Mouse (Mus musculus) midbrain, embryonic 11.5 days (tissue): ENCODE results near the gene Rtn4. TPM values are rescaled to one million over a fixed set of nuclear protein-coding genes. Genes with fewer than 3 reads are reported as not detected.
"Not testable (repeated sequence)": the region's sequence is repeated elsewhere in the genome, so short reads cannot be mapped to it uniquely, and the experiment has no call there.

Source experiments
- ATAC-seq: fragments of 200-750 bp; cut with Nextera tagmentation; 2 replicates; pipeline ENCODE4 v1.8.0; 2017; ENCODE audit warnings: moderate TSS enrichment, moderate library complexity; ENCODE audit not compliant: low FRiP score
- DNase-seq: peaks from one replicate; pipeline ENCODE4 v3.0.0; 2015; ENCODE audit warnings: low spot score; ENCODE audit errors: missing footprints
- H3K27ac ChIP-seq: fragments of 300-500 bp; sonication (generic); 2 replicates; pipeline ENCODE4 v1.5.1; 2014; ENCODE audit warnings: low read depth, low read length
- H3K27me3 ChIP-seq: fragments of 300-500 bp; sonication (generic); 2 replicates; pipeline ENCODE4 v1.6.1; 2014; ENCODE audit warnings: mild to moderate bottlenecking, low read length, moderate library complexity, mixed read lengths; ENCODE audit not compliant: control insufficient read depth, insufficient read depth
- H3K36me3 ChIP-seq: fragments of 300-500 bp; sonication (generic); 2 replicates; pipeline ENCODE4 v1.6.1; 2014; ENCODE audit warnings: mild to moderate bottlenecking, low read length, moderate library complexity, mixed read lengths; ENCODE audit not compliant: control insufficient read depth, insufficient read depth
- H3K4me1 ChIP-seq: fragments of 300-500 bp; sonication (generic); 2 replicates; pipeline ENCODE4 v1.6.1; 2014; ENCODE audit warnings: low read length; ENCODE audit not compliant: control insufficient read depth, insufficient read depth
- H3K4me2 ChIP-seq: fragments of 300-500 bp; sonication (generic); 2 replicates; pipeline ENCODE4 v1.6.1; 2014; ENCODE audit warnings: mild to moderate bottlenecking, moderate library complexity
- H3K4me3 ChIP-seq: fragments of 300-500 bp; sonication (generic); 2 replicates; pipeline ENCODE4 v1.5.1; 2014; ENCODE audit warnings: low read depth, low read length
- H3K9ac ChIP-seq: fragments of 300-500 bp; sonication (generic); 2 replicates; pipeline ENCODE4 v1.6.1; 2014; ENCODE audit warnings: low read length
- H3K9me3 ChIP-seq: fragments of 300-500 bp; sonication (generic); 2 replicates; pipeline ENCODE4 v1.6.1; 2016; ENCODE audit warnings: low read length; ENCODE audit not compliant: control insufficient read depth
- WGBS: fragments of 180-500 bp; shearing (Covaris S2); extraction: QIAGEN DNeasy Blood & Tissue Kit; methylation state at CpG from one replicate; pipeline ENCODE4 v1.1.7; 2014; 5-methylcytosine and 5-hydroxymethylcytosine counted together
- polyA plus RNA-seq: library from polyadenylated mRNA; unstranded; fragments of >200 nt; fragmentation: Nextera tagmentation; extraction: Ambion mirVana; gene quantifications from 2 replicates; pipeline ENCODE4 v1.2.1, GENCODE M21; 2014

Rtn4 gene
- polyA plus RNA-seq = 75.3 and 78.3 TPM in 2 replicates

DNA sequence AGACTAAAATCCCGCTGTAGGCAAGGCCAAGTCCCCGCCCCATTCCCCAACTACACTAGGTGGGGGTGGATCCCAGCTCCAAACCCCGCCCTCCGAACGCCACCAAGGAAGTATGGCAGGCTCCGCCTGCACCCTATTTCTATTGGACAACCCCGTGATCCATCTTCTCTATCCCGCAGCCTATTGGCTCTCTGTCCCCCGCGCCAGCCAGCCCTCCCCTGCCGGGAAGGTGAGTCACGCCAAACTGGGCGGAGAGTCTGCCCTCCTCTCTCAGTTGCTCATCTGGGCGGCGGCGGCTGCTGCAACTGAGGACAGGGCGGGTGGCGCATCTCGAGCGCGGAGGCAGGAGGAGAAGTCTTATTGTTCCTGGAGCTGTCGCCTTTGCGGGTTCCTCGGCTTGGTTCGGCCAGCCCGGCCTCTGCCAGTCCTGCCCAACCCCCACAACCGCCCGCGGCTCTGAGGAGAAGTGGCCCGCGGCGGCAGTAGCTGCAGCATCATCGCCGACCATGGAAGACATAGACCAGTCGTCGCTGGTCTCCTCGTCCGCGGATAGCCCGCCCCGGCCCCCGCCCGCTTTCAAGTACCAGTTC lies at the start of gene Rtn4:
TSS of gene Rtn4 (plus strand) at position 265 of the 590 bp plus-strand sequence.
- ATAC-seq = peak; percentile 96

GRCm38 (mm10) chr11:29644421-29644820 lies 48.3 kb upstream of the Rtn4 start:
- no peak for ATAC-seq
- Histone ChIP-seq H3K4me1 (no peaks in the 10 kb centered on the region), H3K27me3 (no peaks in the 10 kb centered on the region)

More for the DNA sequence above, at the start of gene Rtn4:
- peak; percentile 98 for DNase-seq
- Histone ChIP-seq H3K9ac (peak within 1 kb of the TSS; percentile 98), H3K27me3 (no peaks in the 10 kb centered on the region), H3K9me3 (no peaks in the 10 kb centered on the region), H3K4me1 (peaks cover 4% of the 10 kb centered on the region; the same call in 1 of the 2 replicates), H3K4me3 (peak within 1 kb of the TSS; percentile 95), H3K36me3 (no peaks in the 10 kb centered on the region), H3K27ac (peak within 1 kb of the TSS; percentile 94), H3K4me2 (peak within 1 kb of the TSS; percentile 59)
- 1% methylated on average over 43 of the region's 43 CpGs for WGBS

DNA sequence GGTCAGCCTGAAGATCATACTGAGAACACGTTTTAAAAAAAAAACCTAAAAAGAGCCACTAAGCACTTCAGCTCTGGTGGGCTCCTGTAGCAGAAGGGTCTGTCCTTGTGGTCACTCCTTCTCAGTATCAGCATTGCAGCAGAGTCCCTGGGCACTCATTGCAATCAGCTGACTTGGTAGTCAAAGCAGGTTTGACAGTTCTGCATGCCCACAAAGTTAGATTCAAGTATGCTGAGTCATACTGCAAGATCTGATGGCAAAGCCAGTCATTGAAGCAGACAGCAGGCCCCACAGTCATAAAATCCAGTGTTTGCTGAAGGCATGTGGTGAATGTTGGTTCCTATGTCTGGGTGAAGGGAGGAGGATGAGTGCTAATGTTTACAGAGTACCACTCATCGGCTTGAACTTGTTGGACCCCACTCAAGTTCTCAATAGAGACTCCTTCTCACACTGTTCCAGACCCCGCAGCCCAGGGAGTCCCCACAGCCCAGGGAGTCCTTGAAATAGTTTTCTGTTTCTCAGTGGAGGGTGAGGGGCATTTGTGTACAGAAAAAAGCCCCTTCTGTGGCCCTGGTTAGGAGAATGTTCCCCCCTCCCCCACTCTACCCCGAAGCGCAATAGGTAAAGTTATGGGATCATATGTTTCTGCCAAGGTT lies 47.2 kb upstream of the Rtn4 start:
- 87% methylated on average over 5 of the region's 5 CpGs for WGBS
- Histone ChIP-seq H3K4me3 (no peak overlapping the region), H3K4me1 (no peaks in the 10 kb centered on the region), H3K9ac (no peak overlapping the region), H3K36me3 (no peaks in the 10 kb centered on the region), H3K27me3 (no peaks in the 10 kb centered on the region), H3K27ac (no peak overlapping the region), H3K4me2 (no peak overlapping the region), H3K9me3 (no peaks in the 10 kb centered on the region)
- ATAC-seq (no peak), DNase-seq (no peak)

More at GRCm38 (mm10) chr11:29644421-29644820, 48.3 kb upstream of the Rtn4 start:
- H3K4me2 ChIP-seq = no peak overlapping the region
- 90% methylated on average over 1 of the region's 1 CpGs for WGBS
- no peaks in the 10 kb centered on the region for H3K36me3 ChIP-seq
- H3K4me3 ChIP-seq = no peak overlapping the region
- no peaks in the 10 kb centered on the region for H3K9me3 ChIP-seq
- no peak overlapping the region for H3K27ac ChIP-seq
- peak; percentile 69 for DNase-seq
- H3K9ac ChIP-seq = no peak overlapping the region

DNA sequence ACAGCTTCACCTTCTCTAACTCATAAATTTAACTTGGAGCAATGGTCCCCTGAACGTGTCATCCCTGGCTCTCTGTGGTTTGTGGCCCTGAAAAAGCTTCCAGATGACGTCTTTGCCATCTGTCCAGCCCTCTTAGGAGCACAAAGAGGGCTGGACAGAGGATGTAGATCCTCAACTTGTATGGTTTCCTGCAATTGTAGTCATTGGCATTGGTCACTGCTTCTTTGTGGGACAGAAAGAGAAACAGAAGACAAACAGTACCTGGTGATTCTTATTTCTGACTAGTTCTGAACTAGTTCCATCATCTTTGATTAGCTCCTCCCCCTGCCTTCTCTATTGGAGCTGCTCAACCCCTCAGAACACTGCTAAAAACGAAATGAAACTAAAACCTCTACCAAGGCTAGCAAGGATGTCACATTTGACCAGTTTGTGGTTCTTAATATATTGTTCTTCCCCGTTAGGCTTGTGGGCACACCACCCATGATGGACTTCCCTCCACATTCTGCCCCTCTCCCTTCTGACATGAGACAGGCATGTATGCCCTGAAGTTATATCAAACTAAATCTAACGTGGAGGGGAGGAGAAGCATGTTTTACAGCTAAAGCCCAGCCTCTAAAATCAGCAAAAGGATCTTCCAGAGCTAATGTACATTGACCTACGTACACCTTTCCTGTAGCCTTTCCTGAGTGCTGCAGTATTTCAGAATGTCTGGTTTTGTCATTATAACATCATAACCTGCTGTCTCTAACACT lies 45.0 kb upstream of the Rtn4 start:
- no peaks in the 10 kb centered on the region for H3K4me1 ChIP-seq
- no peaks in the 10 kb centered on the region for H3K36me3 ChIP-seq
- H3K27ac ChIP-seq = no peak overlapping the region
- no peak overlapping the region for H3K9ac ChIP-seq
- no peaks in the 10 kb centered on the region for H3K27me3 ChIP-seq
- no peaks in the 10 kb centered on the region for H3K9me3 ChIP-seq
- H3K4me2 ChIP-seq = no peak overlapping the region
- no peak for ATAC-seq
- DNase-seq = no peak
- 69% methylated on average over 6 of the region's 6 CpGs for WGBS
- H3K4me3 ChIP-seq = no peak overlapping the region

DNA sequence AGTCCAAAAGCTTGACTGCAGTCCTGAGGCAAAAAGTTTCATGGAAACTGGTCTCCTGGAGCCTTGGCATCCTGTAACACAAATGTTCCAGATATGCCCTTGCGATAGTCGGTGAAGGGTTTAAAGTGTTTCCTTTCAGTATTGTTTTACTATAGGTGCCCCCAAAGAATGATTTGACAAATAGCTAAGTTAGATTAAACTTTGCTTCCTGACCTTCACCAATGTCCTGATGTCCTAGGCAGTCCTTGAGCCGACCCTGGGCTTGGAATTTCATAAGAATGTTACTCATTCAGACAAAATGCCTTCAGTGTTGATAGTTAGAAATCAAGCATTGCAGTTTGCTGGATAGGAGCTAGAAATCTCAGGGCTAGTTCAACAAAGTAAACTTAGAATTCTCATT lies 37.4 kb upstream of the Rtn4 start:
- H3K27me3 ChIP-seq, H3K4me3 ChIP-seq, H3K27ac ChIP-seq, H3K4me1 ChIP-seq, ATAC-seq, H3K36me3 ChIP-seq, H3K9me3 ChIP-seq, DNase-seq, H3K4me2 ChIP-seq, H3K9ac ChIP-seq: not testable (repeated sequence)
- WGBS = 97% methylated on average over 3 of the region's 3 CpGs

DNA sequence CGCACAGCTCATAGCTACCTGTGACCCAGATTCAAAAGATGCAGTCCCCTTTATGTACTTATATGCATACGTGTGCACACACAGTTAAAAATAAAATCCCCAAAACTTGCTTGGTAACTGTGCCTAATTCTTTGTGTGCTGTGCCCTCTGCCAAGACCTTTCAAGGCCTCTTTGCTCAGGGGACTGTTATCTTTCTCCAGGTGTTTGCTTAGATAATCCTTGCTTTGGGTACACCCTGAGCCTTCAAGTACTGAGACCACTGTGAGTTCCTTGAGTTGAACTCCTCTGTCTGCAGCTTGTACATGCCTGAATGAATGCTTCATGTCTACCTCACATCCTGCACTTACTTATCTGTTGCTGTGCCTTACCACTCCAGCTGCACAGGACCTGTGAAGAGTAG lies 32.0 kb upstream of the Rtn4 start:
- no peak overlapping the region for H3K9ac ChIP-seq
- ATAC-seq = no peak
- H3K27me3 ChIP-seq = no peaks in the 10 kb centered on the region
- no peak overlapping the region for H3K4me3 ChIP-seq
- H3K36me3 ChIP-seq = no peaks in the 10 kb centered on the region
- 89% methylated on average over 2 of the region's 2 CpGs for WGBS
- no peak overlapping the region for H3K27ac ChIP-seq
- DNase-seq = no peak
- no peaks in the 10 kb centered on the region for H3K9me3 ChIP-seq
- no peaks in the 10 kb centered on the region for H3K4me1 ChIP-seq
- H3K4me2 ChIP-seq = no peak overlapping the region

DNA sequence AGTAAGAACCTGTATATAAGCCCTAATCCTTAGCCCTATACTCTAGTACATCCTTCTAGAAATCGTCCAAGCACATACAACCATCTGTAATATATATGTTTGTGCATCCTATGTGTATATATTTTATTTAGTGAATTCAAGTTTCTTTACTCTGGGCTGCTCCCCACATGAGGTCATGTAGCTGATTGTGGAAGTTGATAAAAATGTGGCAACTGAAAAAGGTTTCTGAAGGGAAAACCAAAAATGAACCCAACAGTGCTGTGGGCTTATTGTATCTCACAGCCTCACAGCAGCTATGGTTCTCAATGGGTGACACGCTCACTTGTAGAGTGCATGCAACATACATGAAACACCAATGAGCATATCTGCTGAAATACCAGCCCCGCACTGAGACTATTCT lies 25.1 kb upstream of the Rtn4 start:
- ATAC-seq = no peak
- WGBS = 88% methylated on average over 3 of the region's 3 CpGs
- H3K9ac ChIP-seq = no peak overlapping the region

GRCm38 (mm10) chr11:29669706-29670105 lies 23.0 kb upstream of the Rtn4 start:
- H3K4me1 ChIP-seq = no peaks in the 10 kb centered on the region
- no peaks in the 10 kb centered on the region for H3K9me3 ChIP-seq
- H3K9ac ChIP-seq = no peak overlapping the region
- 74% methylated on average over 4 of the region's 4 CpGs for WGBS
- H3K4me2 ChIP-seq = no peak overlapping the region
- DNase-seq (no peak), ATAC-seq (no peak)
- H3K36me3 ChIP-seq = no peaks in the 10 kb centered on the region
- no peaks in the 10 kb centered on the region for H3K27me3 ChIP-seq
- H3K27ac ChIP-seq = no peak overlapping the region
- no peak overlapping the region for H3K4me3 ChIP-seq

More for the DNA sequence above, 25.1 kb upstream of the Rtn4 start:
- Histone ChIP-seq H3K4me2 (no peak overlapping the region), H3K36me3 (no peaks in the 10 kb centered on the region), H3K4me1 (no peaks in the 10 kb centered on the region), H3K27me3 (no peaks in the 10 kb centered on the region), H3K9me3 (no peaks in the 10 kb centered on the region), H3K27ac (no peak overlapping the region), H3K4me3 (no peak overlapping the region)
- DNase-seq = no peak

- no peaks in the 10 kb centered on the region for H3K4me1 ChIP-seq
- ATAC-seq (no peak), DNase-seq (no peak)
- H3K4me3 ChIP-seq = no peak overlapping the region
- H3K9me3 ChIP-seq = no peaks in the 10 kb centered on the region
- H3K27ac ChIP-seq = no peak overlapping the region
- no peak overlapping the region for H3K9ac ChIP-seq
- no peak overlapping the region for H3K4me2 ChIP-seq
- no peaks in the 10 kb centered on the region for H3K36me3 ChIP-seq
- 93% methylated on average over 2 of the region's 2 CpGs for WGBS
- no peaks in the 10 kb centered on the region for H3K27me3 ChIP-seq
These were observed 19.4 kb upstream of the Rtn4 start for GRCm38 (mm10) chr11:29673359-29673758.
